Mouse (Mus musculus) ES-E14 (cell line): ENCODE data around the gene Ift140. TPM values are rescaled to one million over a fixed set of nuclear protein-coding genes. Genes with fewer than 3 reads are reported as not detected.

Experiments used
- DNase-seq: peaks from one replicate; pipeline ENCODE4 v3.0.0-alpha.2; 2013; ENCODE audit warnings: low read depth, low spot score
- H3K27ac ChIP-seq: 2 replicates; pipeline ENCODE4 v1.5.1; 2012; ENCODE audit warnings: low read depth, mild to moderate bottlenecking, low read length, moderate library complexity, mixed read lengths; ENCODE audit not compliant: poor library complexity, insufficient read depth, severe bottlenecking
- H3K36me3 ChIP-seq: 2 replicates; pipeline ENCODE4 v1.6.1; 2012; ENCODE audit warnings: mild to moderate bottlenecking, low read length, moderate library complexity, mixed read lengths; ENCODE audit not compliant: control insufficient read depth, poor library complexity, insufficient read depth, severe bottlenecking
- H3K4me1 ChIP-seq, 2 experiments: fragments of 150-350 bp in 1 of 2; sonication (generic) in 1 of 2; 2 replicates each; pipeline ENCODE4 v1.6.1; 2012; ENCODE audit warnings: low read length in 2 of 2, mild to moderate bottlenecking in 1 of 2, mixed read lengths in 1 of 2; ENCODE audit not compliant: control insufficient read depth in 2 of 2, insufficient read depth in 2 of 2, poor library complexity in 1 of 2
- H3K4me3 ChIP-seq, 2 experiments: fragments of 150-350 bp in 1 of 2; sonication (generic) in 1 of 2; 2 replicates each; pipeline ENCODE4 v1.5.1; 2012; ENCODE audit warnings: low read length in 2 of 2, low read depth in 1 of 2, mild to moderate bottlenecking in 1 of 2, mixed read lengths in 1 of 2; ENCODE audit not compliant: insufficient read depth in 1 of 2, poor library complexity in 1 of 2, severe bottlenecking in 1 of 2
- H3K9ac ChIP-seq: 2 replicates; pipeline ENCODE4 v1.6.1; 2012; ENCODE audit warnings: low read depth, mild to moderate bottlenecking, low read length, mixed read lengths; ENCODE audit not compliant: poor library complexity, insufficient read depth, severe bottlenecking
- H3K9me3 ChIP-seq: fragments of 150-350 bp; sonication (generic); 2 replicates; pipeline ENCODE4 v1.6.1; 2012; ENCODE audit warnings: low read depth, mild to moderate bottlenecking, low read length; ENCODE audit not compliant: control insufficient read depth, insufficient read depth
- CHD2 ChIP-seq: IDR thresholded peaks from 2 replicates; pipeline ENCODE4 v1.6.1; 2014; ENCODE audit warnings: mild to moderate bottlenecking, low read depth, low read length, inconsistent platforms
- HCFC1 ChIP-seq: IDR thresholded peaks from 2 replicates; pipeline ENCODE4 v1.6.1; 2012; ENCODE audit warnings: low read length, inconsistent platforms, borderline replicate concordance; ENCODE audit not compliant: insufficient read depth
- MAFK ChIP-seq: IDR thresholded peaks from 2 replicates; pipeline ENCODE4 v1.6.1; 2014; ENCODE audit warnings: mild to moderate bottlenecking, low read depth, low read length, inconsistent platforms; ENCODE audit not compliant: insufficient read depth
- ZC3H11A ChIP-seq: IDR thresholded peaks from 2 replicates; pipeline ENCODE4 v1.6.1; 2012; ENCODE audit warnings: low read depth, mild to moderate bottlenecking, inconsistent platforms, low read length, borderline replicate concordance
- ZNF384 ChIP-seq: IDR thresholded peaks from 2 replicates; pipeline ENCODE4 v1.6.1; 2012; ENCODE audit warnings: low read depth, low read length, inconsistent platforms
- in situ Hi-C, 2 experiments: fragments of 600-800 bp; cut with MboI; formaldehyde crosslinking; loops; one replicate each; pipeline ENCODE4 v1.15.1; 2025; ENCODE audit warnings: low sequenced_read_pairs in 2 of 2, inconsistent platforms in 1 of 2; ENCODE audit not compliant: unreplicated experiment in 2 of 2
- total RNA-seq: library from RNA; depleted of rRNA; stranded (reverse); fragments of 300-350 nt; gene quantifications from 2 replicates; pipeline ENCODE4 v1.2.3, GENCODE M21; 2012

Gene Ift140
- total RNA-seq, 1 experiment = 8.1 TPM

- Histone ChIP-seq H3K9ac (no peak overlapping the region), H3K4me3 (no peak overlapping the region), H3K36me3 (no peaks in the 10 kb centered on the region), H3K4me1 (no peaks in the 10 kb centered on the region), H3K9me3 (no peaks in the 10 kb centered on the region), H3K27ac (no peak overlapping the region)
- TF ChIP-seq ZC3H11A (no peak), CHD2 (no peak), MAFK (no peak), HCFC1 (no peak), ZNF384 (no peak)
- no peak for DNase-seq
- in situ Hi-C loops = no loop called here
These were observed 51.6 kb downstream of the Ift140 start for GRCm38 (mm10) chr17:25067442-25067851.

GRCm38 (mm10) chr17:25068690-25069089, 52.8 kb downstream of the Ift140 start:
- Histone ChIP-seq H3K27ac (no peak overlapping the region), H3K36me3 (no peaks in the 10 kb centered on the region), H3K9ac (no peak overlapping the region), H3K4me3 (no peak overlapping the region), H3K9me3 (no peaks in the 10 kb centered on the region), H3K4me1 (no peaks in the 10 kb centered on the region)
- no peak for DNase-seq
- in situ Hi-C loops = no loop called here
- no peak for TF ChIP-seq ZNF384
- no peak for TF ChIP-seq CHD2
- no peak for TF ChIP-seq ZC3H11A
- no peak for TF ChIP-seq MAFK
- TF ChIP-seq HCFC1 = no peak

GRCm38 (mm10) chr17:25076906-25077305, 61.0 kb downstream of the Ift140 start:
- DNase-seq = no peak
- no peak overlapping the region for H3K4me3 ChIP-seq
- in situ Hi-C loops = no loop called here

GRCm38 (mm10) chr17:25077771-25078372, 62.0 kb downstream of the Ift140 start:
- in situ Hi-C loops = no loop called here
- H3K4me1 ChIP-seq = peaks cover 0 to 2% of the 10 kb centered on the region in 2 experiments; a peak in 1 of 4 replicates
- H3K4me3 ChIP-seq = no peak overlapping the region
- no peaks in the 10 kb centered on the region for H3K36me3 ChIP-seq
- no peak for TF ChIP-seq ZNF384
- TF ChIP-seq CHD2 = no peak
- H3K9ac ChIP-seq = no peak overlapping the region
- H3K27ac ChIP-seq = no peak overlapping the region
- no peaks in the 10 kb centered on the region for H3K9me3 ChIP-seq
- DNase-seq = no peak

More at GRCm38 (mm10) chr17:25076906-25077305, 61.0 kb downstream of the Ift140 start:
- no peak overlapping the region for H3K27ac ChIP-seq
- no peaks in the 10 kb centered on the region for H3K36me3 ChIP-seq
- no peaks in the 10 kb centered on the region for H3K9me3 ChIP-seq
- peaks cover 0 to 2% of the 10 kb centered on the region in 2 experiments; a peak in 1 of 4 replicates for H3K4me1 ChIP-seq
- TF ChIP-seq CHD2 = no peak
- no peak for TF ChIP-seq ZC3H11A
- no peak for TF ChIP-seq MAFK
- no peak for TF ChIP-seq HCFC1
- no peak for TF ChIP-seq ZNF384
- H3K9ac ChIP-seq = no peak overlapping the region

- TF ChIP-seq MAFK = no peak
- no peak for TF ChIP-seq ZNF384
- TF ChIP-seq CHD2 = no peak
- no peak for TF ChIP-seq HCFC1
- TF ChIP-seq ZC3H11A = no peak
- in situ Hi-C loops = no loop called here
- H3K27ac ChIP-seq = no peak overlapping the region
- no peaks in the 10 kb centered on the region for H3K9me3 ChIP-seq
- H3K4me3 ChIP-seq = no peak overlapping the region
- no peak for DNase-seq
- H3K4me1 ChIP-seq = peaks cover 0 to 2% of the 10 kb centered on the region in 2 experiments; a peak in 1 of 4 replicates
- no peaks in the 10 kb centered on the region for H3K36me3 ChIP-seq
- H3K9ac ChIP-seq = no peak overlapping the region
These were observed 64.3 kb downstream of the Ift140 start for GRCm38 (mm10) chr17:25080210-25080609.
